Mouse (Mus musculus): ENCODE data around the gene Twsg1. TPM values are rescaled to one million over a fixed set of nuclear protein-coding genes. Genes with fewer than 3 reads are reported as not detected.

The Twsg1 gene
- polyA plus RNA-seq, 1 experiment from 2014 or later = 112 TPM

- H3K4me1 ChIP-seq (replicated peaks; ENCODE audit: insufficient read depth, low read length) = peaks cover 10% of the 10 kb centered on the region; the same call in 1 of the 2 replicates
- H3K27me3 ChIP-seq (ENCODE audit: insufficient read depth, low read length) = no peaks in the 10 kb centered on the region
- 25% methylated on average over 11 of the region's 12 CpGs for WGBS
- ATAC-seq (replicated peaks; ENCODE audit: low FRiP score, low read depth) = peak; percentile 47
- peak overlapping the region; percentile 31; the same call in 1 of the 2 replicates for H3K9ac ChIP-seq (ENCODE audit: low read depth, low read length)
- no peaks in the 10 kb centered on the region for H3K36me3 ChIP-seq (ENCODE audit: insufficient read depth, low read length)
- H3K4me3 ChIP-seq (replicated peaks; ENCODE audit: low read depth, low read length) = no peak overlapping the region
- H3K9me3 ChIP-seq (replicated peaks; ENCODE audit: low read length) = no peaks in the 10 kb centered on the region
- peak overlapping the region; percentile 43 for H3K4me2 ChIP-seq (ENCODE audit: low read length)
- peak; percentile 31 for DNase-seq (ENCODE audit: low spot score)
- H3K27ac ChIP-seq = peak overlapping the region; percentile 51
- no peak for TF ChIP-seq CTCF (IDR thresholded peaks at IDR 0.05; ENCODE audit: low read depth)
Measured at GRCm38 (mm10) chr17:65906313-65906894, 44.6 kb downstream of the Twsg1 start.

- Histone ChIP-seq H3K9ac (ENCODE audit: low read depth, low read length) (no peak overlapping the region), H3K4me3 (replicated peaks; ENCODE audit: low read depth, low read length) (no peak overlapping the region), H3K9me3 (replicated peaks; ENCODE audit: low read length) (no peaks in the 10 kb centered on the region), H3K27me3 (ENCODE audit: insufficient read depth, low read length) (no peaks in the 10 kb centered on the region), H3K4me2 (ENCODE audit: low read length) (no peak overlapping the region), H3K27ac (no peak overlapping the region), H3K36me3 (ENCODE audit: insufficient read depth, low read length) (no peaks in the 10 kb centered on the region), H3K4me1 (replicated peaks; ENCODE audit: insufficient read depth, low read length) (peaks cover 10% of the 10 kb centered on the region; the same call in 1 of the 2 replicates)
- no peak for TF ChIP-seq CTCF (IDR thresholded peaks at IDR 0.05; ENCODE audit: low read depth)
- no peak for DNase-seq (ENCODE audit: low spot score)
- WGBS = 90% methylated on average over 14 of the region's 14 CpGs
- ATAC-seq (replicated peaks; ENCODE audit: low FRiP score, low read depth) = no peak
Measured at GRCm38 (mm10) chr17:65905241-65905640, 45.8 kb downstream of the Twsg1 start.

GRCm38 (mm10) chr17:65903826-65904225 is 47.2 kb downstream of the Twsg1 start:
- 95% methylated on average over 8 of the region's 8 CpGs for WGBS

GRCm38 (mm10) chr17:65903011-65903410 is 48.0 kb downstream of the Twsg1 start:
- no peak for DNase-seq (ENCODE audit: low spot score)
- no peak for ATAC-seq (replicated peaks; ENCODE audit: low FRiP score, low read depth)
- no peak overlapping the region for H3K4me3 ChIP-seq (replicated peaks; ENCODE audit: low read depth, low read length)
- H3K9ac ChIP-seq (ENCODE audit: low read depth, low read length) = no peak overlapping the region
- H3K4me1 ChIP-seq (replicated peaks; ENCODE audit: insufficient read depth, low read length) = peaks cover 10% of the 10 kb centered on the region; the same call in 1 of the 2 replicates
- no peaks in the 10 kb centered on the region for H3K36me3 ChIP-seq (ENCODE audit: insufficient read depth, low read length)
- H3K27me3 ChIP-seq (ENCODE audit: insufficient read depth, low read length) = no peaks in the 10 kb centered on the region
- 0 out of 2 replicates have a peak, but pooled peaks have one; percentile 22 for TF ChIP-seq CTCF (IDR thresholded peaks at IDR 0.05; ENCODE audit: low read depth)
- no peaks in the 10 kb centered on the region for H3K9me3 ChIP-seq (replicated peaks; ENCODE audit: low read length)
- 87% methylated on average over 1 of the region's 1 CpGs for WGBS
- H3K4me2 ChIP-seq (ENCODE audit: low read length) = no peak overlapping the region
- H3K27ac ChIP-seq = no peak overlapping the region

More at GRCm38 (mm10) chr17:65903826-65904225, 47.2 kb downstream of the Twsg1 start:
- TF ChIP-seq CTCF (IDR thresholded peaks at IDR 0.05; ENCODE audit: low read depth) = no peak
- H3K36me3 ChIP-seq (ENCODE audit: insufficient read depth, low read length) = no peaks in the 10 kb centered on the region
- H3K9ac ChIP-seq (ENCODE audit: low read depth, low read length) = no peak overlapping the region
- no peaks in the 10 kb centered on the region for H3K9me3 ChIP-seq (replicated peaks; ENCODE audit: low read length)
- H3K27me3 ChIP-seq (ENCODE audit: insufficient read depth, low read length) = no peaks in the 10 kb centered on the region
- peaks cover 10% of the 10 kb centered on the region; the same call in 1 of the 2 replicates for H3K4me1 ChIP-seq (replicated peaks; ENCODE audit: insufficient read depth, low read length)
- no peak overlapping the region for H3K4me2 ChIP-seq (ENCODE audit: low read length)
- no peak for ATAC-seq (replicated peaks; ENCODE audit: low FRiP score, low read depth)
- DNase-seq (ENCODE audit: low spot score) = no peak
- H3K4me3 ChIP-seq (replicated peaks; ENCODE audit: low read depth, low read length) = no peak overlapping the region
- H3K27ac ChIP-seq = no peak overlapping the region

GRCm38 (mm10) chr17:65902281-65902680 is 48.7 kb downstream of the Twsg1 start:
- Histone ChIP-seq H3K27ac (no peak overlapping the region), H3K4me2 (ENCODE audit: low read length) (no peak overlapping the region), H3K9ac (ENCODE audit: low read depth, low read length) (no peak overlapping the region), H3K4me1 (replicated peaks; ENCODE audit: insufficient read depth, low read length) (peaks cover 10% of the 10 kb centered on the region; the same call in 1 of the 2 replicates), H3K36me3 (ENCODE audit: insufficient read depth, low read length) (no peaks in the 10 kb centered on the region), H3K9me3 (replicated peaks; ENCODE audit: low read length) (no peaks in the 10 kb centered on the region), H3K27me3 (ENCODE audit: insufficient read depth, low read length) (no peaks in the 10 kb centered on the region), H3K4me3 (replicated peaks; ENCODE audit: low read depth, low read length) (no peak overlapping the region)
- ATAC-seq (replicated peaks; ENCODE audit: low FRiP score, low read depth) = no peak
- no peak for TF ChIP-seq CTCF (IDR thresholded peaks at IDR 0.05; ENCODE audit: low read depth)
- WGBS = 79% methylated on average over 6 of the region's 6 CpGs
- no peak for DNase-seq (ENCODE audit: low spot score)

GRCm38 (mm10) chr17:65896016-65896415 is 55.0 kb downstream of the Twsg1 start:
- no peak for DNase-seq (ENCODE audit: low spot score)
- ATAC-seq (replicated peaks; ENCODE audit: low FRiP score, low read depth) = no peak
- Histone ChIP-seq H3K9me3 (replicated peaks; ENCODE audit: low read length) (no peaks in the 10 kb centered on the region), H3K9ac (ENCODE audit: low read depth, low read length) (no peak overlapping the region), H3K27ac (no peak overlapping the region), H3K4me3 (replicated peaks; ENCODE audit: low read depth, low read length) (no peak overlapping the region), H3K36me3 (ENCODE audit: insufficient read depth, low read length) (no peaks in the 10 kb centered on the region), H3K27me3 (ENCODE audit: insufficient read depth, low read length) (no peaks in the 10 kb centered on the region), H3K4me1 (replicated peaks; ENCODE audit: insufficient read depth, low read length) (no peaks in the 10 kb centered on the region), H3K4me2 (ENCODE audit: low read length) (no peak overlapping the region)
- WGBS = 36% methylated on average over 3 of the region's 3 CpGs
- no peak for TF ChIP-seq CTCF (IDR thresholded peaks at IDR 0.05; ENCODE audit: low read depth)
